Mouse (Mus musculus): ENCODE results near the gene Ube2d3. TPM values are rescaled to one million over a fixed set of nuclear protein-coding genes. Genes with fewer than 3 reads are reported as not detected.
"Not testable (repeated sequence)": the region's sequence is repeated elsewhere in the genome, so short reads cannot be mapped to it uniquely, and the experiment has no call there.

The Ube2d3 gene
- total RNA-seq, 2 experiments from 2014 or later, result 246 to 248 TPM

DNA sequence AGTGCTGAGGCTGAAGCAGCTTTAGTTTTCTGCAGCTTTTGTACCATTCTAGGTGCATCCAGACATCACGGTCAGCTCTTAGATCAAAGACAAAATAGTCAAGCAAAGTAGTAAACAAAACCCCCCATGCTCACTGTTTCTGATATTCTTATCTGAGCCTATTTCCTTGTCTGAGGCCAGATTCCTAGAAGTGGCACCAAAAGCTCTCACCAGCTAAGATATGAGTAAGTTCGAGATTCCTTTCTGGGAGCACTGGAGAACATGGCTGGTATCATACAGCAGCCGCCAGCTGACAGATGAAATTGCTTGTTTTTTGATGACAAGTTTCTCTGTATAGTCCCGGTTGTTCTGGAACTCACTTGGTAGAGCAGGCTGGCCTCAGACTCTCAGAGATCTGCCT lies 49.9 kb downstream of the Ube2d3 start:
- no peak for DNase-seq (ENCODE audit: low spot score in 2 of 2)

GRCm38 (mm10) chr3:135489865-135490520 lies 52.0 kb downstream of the Ube2d3 start:
- DNase-seq (ENCODE audit: low spot score in 2 of 2), result no peak

DNA sequence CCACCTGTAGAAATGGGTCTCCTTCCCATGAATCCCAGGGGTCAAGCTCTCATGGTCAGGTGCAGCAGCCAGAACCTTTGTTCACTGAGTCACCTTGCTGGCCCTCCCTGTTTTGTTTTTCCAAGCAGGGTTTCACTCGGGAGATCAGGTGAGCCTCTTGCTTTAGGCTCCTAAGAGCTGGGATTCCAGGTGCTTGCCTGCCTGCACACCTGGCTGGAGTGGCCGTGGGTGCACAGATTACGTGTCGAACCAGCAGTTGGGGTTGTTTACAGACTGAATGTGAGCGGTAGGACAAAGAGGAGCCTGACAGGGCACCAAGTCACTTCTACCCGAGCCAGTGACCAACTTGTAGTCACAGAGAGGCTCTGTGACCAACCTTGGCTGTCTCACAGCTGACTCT lies 53.2 kb downstream of the Ube2d3 start:
- no peak for DNase-seq (ENCODE audit: low spot score in 2 of 2)

DNA sequence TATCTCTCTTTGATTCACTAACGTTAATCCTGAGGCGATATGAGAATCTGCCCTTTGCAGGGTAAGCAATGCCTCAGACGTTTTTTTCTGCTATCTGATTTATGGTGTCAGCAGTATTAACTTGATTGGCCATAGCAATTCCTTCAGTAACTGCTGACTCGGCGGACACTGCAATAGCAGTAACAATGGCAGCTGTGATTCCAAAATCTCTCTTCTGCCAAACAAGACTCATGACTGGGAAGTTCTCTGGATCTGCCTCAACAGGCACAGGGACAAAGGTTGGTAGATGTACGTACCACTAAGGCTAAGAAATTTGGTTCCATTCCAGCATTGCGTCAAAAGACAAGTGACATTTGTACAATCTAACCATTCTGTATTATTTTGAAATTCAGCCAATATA lies 55.4 kb downstream of the Ube2d3 start:
- DNase-seq (ENCODE audit: low spot score in 2 of 2), result not testable (repeated sequence)

- not testable (repeated sequence) for DNase-seq (ENCODE audit: low spot score in 2 of 2)
Measured at GRCm38 (mm10) chr3:135497956-135498355, 60.0 kb downstream of the Ube2d3 start.

- no peak for DNase-seq (ENCODE audit: low spot score in 2 of 2)
Measured at GRCm38 (mm10) chr3:135498891-135499290, 60.9 kb downstream of the Ube2d3 start.

GRCm38 (mm10) chr3:135503160-135503559 lies 65.2 kb downstream of the Ube2d3 start:
- no peak for DNase-seq (ENCODE audit: low spot score in 2 of 2)

- DNase-seq (ENCODE audit: low spot score in 2 of 2), result peak in 1 of 2 experiments; percentile 26
Measured at GRCm38 (mm10) chr3:135505369-135505909, 67.5 kb downstream of the Ube2d3 start.

GRCm38 (mm10) chr3:135505916-135506482 lies 68.0 kb downstream of the Ube2d3 start:
- no peak for DNase-seq (ENCODE audit: low spot score in 2 of 2)

DNA sequence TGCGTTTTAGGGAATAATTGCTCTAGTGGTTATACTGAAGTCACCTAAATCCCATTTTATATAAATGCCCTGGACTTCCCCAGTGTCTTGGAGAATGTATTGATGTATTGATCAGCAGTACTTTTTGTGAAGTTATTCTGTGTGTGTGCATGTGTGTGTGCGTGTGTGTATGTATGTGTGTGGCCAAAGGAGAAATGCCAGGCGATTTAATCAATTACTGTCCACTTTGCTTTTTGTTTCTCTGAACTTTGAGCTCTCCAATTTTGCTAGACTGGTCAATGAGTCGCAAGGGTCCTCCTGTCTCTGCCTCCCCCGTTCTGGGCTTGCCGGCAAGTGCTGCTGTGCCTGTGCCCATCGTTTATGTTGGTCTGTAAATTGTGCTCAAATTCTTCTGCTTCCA lies 69.6 kb downstream of the Ube2d3 start:
- DNase-seq (ENCODE audit: low spot score in 2 of 2), result no peak

DNA sequence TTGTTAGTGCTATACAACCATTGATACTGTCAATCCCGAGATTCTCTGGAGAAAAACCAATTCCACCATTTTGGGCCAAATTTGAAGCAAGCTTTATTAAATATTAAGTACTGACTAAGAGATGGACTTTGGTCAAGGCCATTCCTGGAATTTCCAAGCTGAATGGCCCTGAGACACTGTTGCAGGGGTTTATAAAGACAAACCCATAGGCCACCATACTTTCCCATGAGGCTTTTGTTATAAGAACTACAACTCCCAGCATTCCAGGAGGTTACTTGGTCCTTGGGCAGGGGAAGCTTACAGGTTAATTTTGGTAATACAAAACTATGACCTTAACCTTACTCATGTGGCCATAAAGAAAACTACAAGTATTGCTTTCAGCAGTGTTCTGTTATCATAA lies 70.2 kb downstream of the Ube2d3 start:
- DNase-seq (ENCODE audit: low spot score in 2 of 2), result no peak

DNA sequence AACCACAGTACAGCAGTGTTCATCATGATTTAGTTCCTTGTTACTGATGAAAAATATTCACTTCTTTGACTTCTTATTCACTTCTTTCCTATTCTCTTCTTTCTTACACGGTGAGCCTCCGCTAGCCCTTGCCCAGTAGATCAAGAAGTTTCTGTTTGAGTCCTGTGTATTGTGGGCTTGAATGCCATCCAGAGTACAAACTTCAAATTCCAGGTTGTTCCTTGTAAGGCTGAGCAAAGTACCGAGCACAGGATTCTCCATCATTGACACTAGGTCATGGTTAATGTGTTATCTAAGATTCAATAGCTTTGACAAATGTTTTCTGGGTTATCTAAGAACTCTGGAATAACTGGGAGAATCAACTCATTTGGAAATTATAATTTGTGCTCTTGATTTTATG lies 72.4 kb downstream of the Ube2d3 start:
- DNase-seq (ENCODE audit: low spot score in 2 of 2), result no peak

- DNase-seq (ENCODE audit: low spot score in 2 of 2), result no peak
Measured at GRCm38 (mm10) chr3:135511683-135512082, 73.7 kb downstream of the Ube2d3 start.

DNA sequence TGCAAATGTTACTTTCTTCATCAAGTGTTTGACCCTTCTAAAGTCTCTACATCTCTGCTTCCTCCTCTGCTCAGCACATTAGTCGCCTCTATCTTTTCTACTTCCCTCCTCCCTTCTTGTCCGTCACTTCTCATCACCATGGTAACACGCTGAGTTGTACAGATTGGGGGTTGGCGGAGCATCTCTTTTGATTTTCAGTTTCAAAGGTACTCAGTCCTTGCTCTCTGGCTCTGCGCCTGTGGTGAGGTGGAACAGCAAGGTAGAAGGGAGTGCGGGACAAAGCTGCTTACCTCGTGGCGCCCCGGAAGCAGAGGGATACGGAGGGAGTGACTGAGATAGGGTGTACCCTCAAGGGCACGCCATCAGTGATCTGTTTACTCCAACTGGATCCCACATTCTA lies 75.3 kb downstream of the Ube2d3 start:
- DNase-seq (ENCODE audit: low spot score in 2 of 2), result peak in 1 of 2 experiments; percentile 39

DNA sequence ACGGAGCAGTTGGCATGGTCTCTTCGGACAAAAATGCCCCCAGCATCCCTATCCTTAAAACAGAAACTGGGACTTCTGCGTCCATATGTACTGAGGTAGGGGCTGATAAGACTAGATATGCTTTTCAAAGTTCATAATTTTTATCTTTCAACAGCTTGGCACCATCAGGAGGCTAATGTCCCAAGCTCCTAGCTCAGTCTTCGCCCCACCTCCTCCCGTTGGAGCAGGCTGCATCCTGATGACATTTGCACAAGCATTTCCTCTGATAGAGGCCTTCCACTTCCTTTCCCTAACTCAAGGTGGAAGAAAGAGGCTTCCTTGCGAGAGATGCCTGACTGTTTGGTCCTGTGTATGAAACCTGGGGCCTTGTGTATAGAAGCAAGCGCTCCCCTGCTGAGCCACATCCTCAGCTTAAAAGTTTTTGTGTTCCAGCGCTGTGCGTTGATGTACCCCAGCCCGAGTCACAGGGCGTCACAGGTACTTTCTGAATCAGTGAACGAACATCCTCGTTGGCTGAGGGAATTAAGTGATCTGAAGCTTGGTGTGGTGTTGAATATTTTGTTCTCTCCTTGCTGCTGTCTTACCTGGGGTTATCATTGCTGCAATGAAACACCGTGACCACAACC lies 76.0 kb downstream of the Ube2d3 start:
- DNase-seq (ENCODE audit: low spot score in 2 of 2), result no peak

- DNase-seq (ENCODE audit: low spot score in 2 of 2), result no peak
Measured at GRCm38 (mm10) chr3:135515246-135515645, 77.3 kb downstream of the Ube2d3 start.

GRCm38 (mm10) chr3:135516891-135517290 lies 78.9 kb downstream of the Ube2d3 start:
- no peak for DNase-seq (ENCODE audit: low spot score in 2 of 2)

Other genes starting within 250 kb of the Ube2d3 start
- gene Cenpe, start 225.6 kb upstream of the Ube2d3 start, total RNA-seq (2021), result 1 to 10 TPM; 2.7 TPM
- gene Bdh2, start 156.9 kb upstream of the Ube2d3 start, total RNA-seq (2021), result 1 to 10 TPM; 2.3 to 3.8 TPM
- 1 to 10 TPM; 3.1 to 4.0 TPM for gene Slc9b2, start 130.4 kb upstream of the Ube2d3 start, total RNA-seq (2021)
- under 1 TPM; 0.16 to 0.43 TPM for gene Slc9b1, start 90.1 kb upstream of the Ube2d3 start, total RNA-seq (2021)
- 10 to 100 TPM; 34.5 to 38.2 TPM for gene Cisd2, start 14.2 kb upstream of the Ube2d3 start, total RNA-seq (2021)
- gene Manba, start 47.5 kb downstream of the Ube2d3 start, total RNA-seq (2021), result 10 to 100 TPM in 1 of 2 experiments, 1 to 10 TPM in 1; 6.4 to 11.1 TPM

Measured in layer of hippocampus, postnatal 14 days (tissue).